Mouse (Mus musculus) ES-E14 (cell line): Measurements from ENCODE around the gene Nob1. TPM values are rescaled to one million over a fixed set of nuclear protein-coding genes. Genes with fewer than 3 reads are reported as not detected.

Experiments used
- DNase-seq: peaks from one replicate; pipeline ENCODE4 v3.0.0-alpha.2; 2013; ENCODE audit warnings: low read depth, low spot score
- H3K27ac ChIP-seq: 2 replicates; pipeline ENCODE4 v1.5.1; 2012; ENCODE audit warnings: low read depth, mild to moderate bottlenecking, low read length, moderate library complexity, mixed read lengths; ENCODE audit not compliant: poor library complexity, insufficient read depth, severe bottlenecking
- H3K36me3 ChIP-seq: 2 replicates; pipeline ENCODE4 v1.6.1; 2012; ENCODE audit warnings: mild to moderate bottlenecking, low read length, moderate library complexity, mixed read lengths; ENCODE audit not compliant: control insufficient read depth, poor library complexity, insufficient read depth, severe bottlenecking
- H3K4me1 ChIP-seq, 2 experiments: fragments of 150-350 bp in 1 of 2; sonication (generic) in 1 of 2; 2 replicates each; pipeline ENCODE4 v1.6.1; 2012; ENCODE audit warnings: low read length in 2 of 2, mild to moderate bottlenecking in 1 of 2, mixed read lengths in 1 of 2; ENCODE audit not compliant: control insufficient read depth in 2 of 2, insufficient read depth in 2 of 2, poor library complexity in 1 of 2
- H3K4me3 ChIP-seq, 2 experiments: fragments of 150-350 bp in 1 of 2; sonication (generic) in 1 of 2; 2 replicates each; pipeline ENCODE4 v1.5.1; 2012; ENCODE audit warnings: low read length in 2 of 2, low read depth in 1 of 2, mild to moderate bottlenecking in 1 of 2, mixed read lengths in 1 of 2; ENCODE audit not compliant: insufficient read depth in 1 of 2, poor library complexity in 1 of 2, severe bottlenecking in 1 of 2
- H3K9ac ChIP-seq: 2 replicates; pipeline ENCODE4 v1.6.1; 2012; ENCODE audit warnings: low read depth, mild to moderate bottlenecking, low read length, mixed read lengths; ENCODE audit not compliant: poor library complexity, insufficient read depth, severe bottlenecking
- H3K9me3 ChIP-seq: fragments of 150-350 bp; sonication (generic); 2 replicates; pipeline ENCODE4 v1.6.1; 2012; ENCODE audit warnings: low read depth, mild to moderate bottlenecking, low read length; ENCODE audit not compliant: control insufficient read depth, insufficient read depth
- CHD2 ChIP-seq: IDR thresholded peaks from 2 replicates; pipeline ENCODE4 v1.6.1; 2014; ENCODE audit warnings: mild to moderate bottlenecking, low read depth, low read length, inconsistent platforms
- HCFC1 ChIP-seq: IDR thresholded peaks from 2 replicates; pipeline ENCODE4 v1.6.1; 2012; ENCODE audit warnings: low read length, inconsistent platforms, borderline replicate concordance; ENCODE audit not compliant: insufficient read depth
- MAFK ChIP-seq: IDR thresholded peaks from 2 replicates; pipeline ENCODE4 v1.6.1; 2014; ENCODE audit warnings: mild to moderate bottlenecking, low read depth, low read length, inconsistent platforms; ENCODE audit not compliant: insufficient read depth
- ZC3H11A ChIP-seq: IDR thresholded peaks from 2 replicates; pipeline ENCODE4 v1.6.1; 2012; ENCODE audit warnings: low read depth, mild to moderate bottlenecking, inconsistent platforms, low read length, borderline replicate concordance
- ZNF384 ChIP-seq: IDR thresholded peaks from 2 replicates; pipeline ENCODE4 v1.6.1; 2012; ENCODE audit warnings: low read depth, low read length, inconsistent platforms
- in situ Hi-C, 2 experiments: fragments of 600-800 bp; cut with MboI; formaldehyde crosslinking; loops; one replicate each; pipeline ENCODE4 v1.15.1; 2025; ENCODE audit warnings: low sequenced_read_pairs in 2 of 2, inconsistent platforms in 1 of 2; ENCODE audit not compliant: unreplicated experiment in 2 of 2
- total RNA-seq: library from RNA; depleted of rRNA; stranded (reverse); fragments of 300-350 nt; gene quantifications from 2 replicates; pipeline ENCODE4 v1.2.3, GENCODE M21; 2012

The Nob1 gene
- total RNA-seq, 1 experiment, result 81.8 TPM

DNA sequence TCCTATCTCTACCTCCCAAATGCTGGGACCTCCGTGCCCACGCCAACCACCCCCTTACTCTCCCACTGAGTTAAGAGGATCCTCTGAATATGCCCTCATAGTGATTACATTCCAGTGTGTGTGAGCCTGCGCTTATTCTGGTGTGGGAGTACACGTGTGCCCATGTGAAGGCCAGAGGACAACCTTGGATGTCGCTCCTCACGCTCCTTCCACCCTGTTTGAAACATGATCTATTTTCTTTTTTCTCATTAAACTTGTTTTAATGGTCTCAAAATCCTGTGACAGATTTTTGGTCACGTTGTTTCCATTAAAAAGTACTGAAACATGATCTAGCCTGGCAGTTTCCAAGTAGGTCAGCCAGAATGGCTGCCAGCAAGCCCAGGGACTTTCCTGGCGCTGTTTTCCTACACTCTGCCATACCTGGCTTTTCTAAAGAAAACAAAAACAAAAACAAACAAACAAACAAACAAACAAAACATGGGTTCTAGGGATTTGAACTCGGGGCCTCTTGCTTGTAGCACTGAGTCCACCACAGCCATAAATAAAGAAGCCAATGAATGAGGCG lies 28.7 kb downstream of the Nob1 start:
- Histone ChIP-seq H3K27ac (no peak overlapping the region), H3K4me1 (peaks cover 2 to 10% of the 10 kb centered on the region in 2 experiments; a peak in 2 of 4 replicates), H3K36me3 (no peaks in the 10 kb centered on the region), H3K9me3 (no peaks in the 10 kb centered on the region), H3K9ac (no peak overlapping the region), H3K4me3 (no peak overlapping the region)
- DNase-seq, result no peak
- in situ Hi-C loops, result no loop called here
- TF ChIP-seq CHD2 (no peak), HCFC1 (no peak), ZC3H11A (no peak), MAFK (no peak), ZNF384 (no peak)

DNA sequence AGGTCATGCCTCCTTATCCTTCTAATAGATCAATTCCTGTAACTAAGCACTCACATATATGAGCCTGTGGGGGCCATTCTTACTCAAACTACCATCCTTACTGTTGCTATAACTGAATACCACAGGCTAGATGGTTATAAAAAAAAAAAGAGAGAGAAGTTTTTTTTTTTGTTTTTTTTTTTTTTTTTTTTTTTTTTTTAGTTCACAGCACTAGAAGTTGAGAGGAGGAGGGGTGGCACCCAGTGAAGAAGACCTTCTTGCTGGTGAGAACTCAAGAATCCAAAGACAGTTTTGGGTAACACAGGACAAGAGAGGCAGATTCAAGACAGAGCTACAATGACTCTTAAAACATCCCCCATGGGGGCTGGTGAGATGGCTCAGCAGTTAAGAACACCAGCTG lies 29.5 kb downstream of the Nob1 start:
- DNase-seq, result no peak
- Histone ChIP-seq H3K9me3 (no peaks in the 10 kb centered on the region), H3K4me1 (peaks cover 2 to 10% of the 10 kb centered on the region in 2 experiments; a peak in 2 of 4 replicates), H3K9ac (no peak overlapping the region), H3K36me3 (no peaks in the 10 kb centered on the region), H3K4me3 (no peak overlapping the region), H3K27ac (no peak overlapping the region)
- TF ChIP-seq HCFC1 (no peak), ZNF384 (peak; percentile 76; the same call in 1 of the 2 replicates), MAFK (no peak), CHD2 (no peak)
- in situ Hi-C loops, result no loop called here

DNA sequence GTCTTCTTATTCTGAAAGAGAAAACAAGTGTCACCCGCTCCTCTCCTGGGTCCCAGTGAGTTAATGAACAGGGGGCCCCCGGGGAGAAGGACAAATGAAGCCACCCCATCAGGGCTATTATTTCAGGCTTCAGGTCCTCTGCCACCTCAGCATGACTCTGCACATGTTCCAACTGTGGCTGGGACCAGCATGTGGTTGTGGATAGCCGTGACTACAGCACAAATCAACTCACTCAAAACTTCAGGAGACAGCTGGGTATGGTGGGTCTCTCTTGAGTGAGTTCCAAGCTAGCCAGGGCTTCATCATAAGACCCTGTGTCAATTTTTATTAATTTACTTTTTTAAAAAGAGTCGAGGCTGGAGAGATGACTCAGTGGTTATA lies 33.7 kb downstream of the Nob1 start:
- in situ Hi-C loops, result no loop called here
- DNase-seq, result no peak
- Histone ChIP-seq H3K27ac (no peak overlapping the region; the same call in 1 of the 2 replicates), H3K4me1 (0 out of 4 replicates have a peak, but pooled peaks cover 0 to 2% of the 10 kb centered on the region in 2 experiments), H3K9me3 (no peaks in the 10 kb centered on the region), H3K4me3 (no peak overlapping the region), H3K36me3 (no peaks in the 10 kb centered on the region), H3K9ac (no peak overlapping the region)
- no peak for TF ChIP-seq HCFC1
- no peak for TF ChIP-seq CHD2
- no peak for TF ChIP-seq MAFK
- no peak for TF ChIP-seq ZC3H11A
- TF ChIP-seq ZNF384, result no peak

DNA sequence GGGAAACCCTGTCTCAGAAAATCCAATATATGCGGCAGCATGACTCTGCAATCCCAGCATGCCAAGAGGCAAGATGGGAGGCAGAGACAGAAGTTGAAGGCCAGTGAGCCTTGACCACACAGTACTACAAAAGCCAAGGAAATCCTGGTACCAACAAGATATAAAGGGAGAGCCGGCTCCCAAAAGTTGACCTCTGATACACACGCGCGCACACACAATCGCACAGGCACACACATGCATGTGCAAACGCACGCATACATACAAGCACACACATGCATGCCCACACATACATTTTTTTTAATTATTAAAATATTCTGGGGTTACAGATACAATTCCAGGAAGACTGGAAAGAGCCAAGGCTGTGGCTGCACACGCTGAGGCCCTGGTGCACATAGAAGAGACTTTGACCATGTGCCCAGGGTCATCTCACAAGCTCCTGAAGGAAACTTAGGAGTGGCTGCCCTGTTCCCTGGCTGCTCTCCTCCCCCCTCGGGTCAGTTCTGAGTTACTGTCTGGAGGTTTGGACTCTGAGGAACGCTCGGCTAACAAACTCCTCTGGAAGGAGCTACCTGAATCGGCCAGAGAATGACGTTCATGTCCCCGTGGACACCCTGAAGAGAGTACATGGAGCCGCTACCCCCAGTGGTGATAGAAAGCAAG lies 34.2 kb downstream of the Nob1 start:
- Histone ChIP-seq H3K36me3 (no peaks in the 10 kb centered on the region), H3K9me3 (no peaks in the 10 kb centered on the region), H3K9ac (no peak overlapping the region), H3K4me3 (no peak overlapping the region), H3K4me1 (0 out of 4 replicates have a peak, but pooled peaks cover 0 to 2% of the 10 kb centered on the region in 2 experiments), H3K27ac (no peak overlapping the region; the same call in 1 of the 2 replicates)
- no peak for DNase-seq
- no peak for TF ChIP-seq MAFK
- TF ChIP-seq CHD2, result no peak
- no peak for TF ChIP-seq HCFC1
- TF ChIP-seq ZC3H11A, result no peak
- TF ChIP-seq ZNF384, result no peak
- in situ Hi-C loops, result no loop called here
